Mouse (Mus musculus): Measurements from ENCODE around the gene Tgm3. TPM values are rescaled to one million over a fixed set of nuclear protein-coding genes. Genes with fewer than 3 reads are reported as not detected.

Gene Tgm3
- polyA plus RNA-seq (2015; fragmentation: Nextera tagmentation; extraction: Ambion mirVana), result not detected in 2 replicates

GRCm38 (mm10) chr2:130012026-130012425, at the start of gene Tgm3:
TSS of gene Tgm3 (plus strand) at chr2:130012349.
- no peak within 1 kb of the TSS for H3K27ac ChIP-seq (ENCODE audit: low read depth, low read length)
- H3K9ac ChIP-seq (ENCODE audit: low read depth, low read length), result no peak within 1 kb of the TSS
- no peak for ATAC-seq
- no peak within 1 kb of the TSS for H3K4me2 ChIP-seq (ENCODE audit: low read length)
- H3K4me1 ChIP-seq (ENCODE audit: control insufficient read depth, insufficient read depth, low read depth, low read length), result no peaks in the 10 kb centered on the region
- no peaks in the 10 kb centered on the region for H3K27me3 ChIP-seq (replicated peaks; ENCODE audit: control insufficient read depth, insufficient read depth, low read length)
- no peaks in the 10 kb centered on the region for H3K9me3 ChIP-seq (ENCODE audit: control insufficient read depth, low read length)
- H3K36me3 ChIP-seq (ENCODE audit: control insufficient read depth, insufficient read depth, low read length), result no peaks in the 10 kb centered on the region
- 40% methylated on average over 7 of the region's 7 CpGs for WGBS
- H3K4me3 ChIP-seq (ENCODE audit: low read length), result no peak within 1 kb of the TSS

GRCm38 (mm10) chr2:129980608-129981007, 31.5 kb upstream of the Tgm3 start:
- Histone ChIP-seq H3K4me1 (ENCODE audit: control insufficient read depth, insufficient read depth, low read depth, low read length) (no peaks in the 10 kb centered on the region), H3K4me3 (ENCODE audit: low read length) (no peak overlapping the region), H3K9me3 (ENCODE audit: control insufficient read depth, low read length) (no peaks in the 10 kb centered on the region), H3K36me3 (ENCODE audit: control insufficient read depth, insufficient read depth, low read length) (no peaks in the 10 kb centered on the region), H3K27ac (ENCODE audit: low read depth, low read length) (no peak overlapping the region), H3K27me3 (replicated peaks; ENCODE audit: control insufficient read depth, insufficient read depth, low read length) (no peaks in the 10 kb centered on the region), H3K9ac (ENCODE audit: low read depth, low read length) (no peak overlapping the region), H3K4me2 (ENCODE audit: low read length) (no peak overlapping the region)
- ATAC-seq, result no peak
- WGBS, result 93% methylated on average over 4 of the region's 4 CpGs

DNA sequence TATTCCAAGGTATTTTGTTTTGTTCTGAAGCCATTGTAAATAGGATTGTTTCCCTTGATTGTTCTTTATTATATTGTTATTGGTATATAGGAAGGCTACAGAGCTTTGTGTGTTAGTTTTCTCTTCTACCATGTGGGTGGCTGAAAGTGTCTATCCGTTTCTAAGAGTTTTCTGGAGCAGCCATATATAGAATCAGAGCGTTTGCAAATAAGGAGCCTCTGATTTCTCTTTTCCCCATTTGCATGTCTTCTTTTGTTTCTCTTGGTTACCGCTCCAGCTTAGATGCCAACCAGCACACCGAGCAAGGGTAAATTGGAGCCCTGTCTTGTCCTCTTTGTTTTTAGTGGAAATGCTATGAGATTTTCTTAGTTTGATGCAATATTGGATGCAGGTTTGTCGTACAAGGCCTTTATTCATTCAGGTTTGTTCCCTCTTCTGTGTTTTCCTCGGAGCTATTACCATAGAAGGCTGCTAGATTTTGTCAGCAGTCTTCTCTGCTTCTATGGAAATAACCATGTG, 24.6 kb upstream of the Tgm3 start:
- Histone ChIP-seq H3K4me3 (ENCODE audit: low read length) (no peak overlapping the region), H3K4me1 (ENCODE audit: control insufficient read depth, insufficient read depth, low read depth, low read length) (no peaks in the 10 kb centered on the region), H3K27me3 (replicated peaks; ENCODE audit: control insufficient read depth, insufficient read depth, low read length) (no peaks in the 10 kb centered on the region), H3K36me3 (ENCODE audit: control insufficient read depth, insufficient read depth, low read length) (no peaks in the 10 kb centered on the region), H3K4me2 (ENCODE audit: low read length) (no peak overlapping the region), H3K9ac (ENCODE audit: low read depth, low read length) (no peak overlapping the region), H3K9me3 (ENCODE audit: control insufficient read depth, low read length) (no peaks in the 10 kb centered on the region), H3K27ac (ENCODE audit: low read depth, low read length) (no peak overlapping the region)
- 77% methylated on average over 6 of the region's 6 CpGs for WGBS
- no peak for ATAC-seq

GRCm38 (mm10) chr2:129989646-129990045, 22.5 kb upstream of the Tgm3 start:
- 96% methylated on average over 2 of the region's 2 CpGs for WGBS
- ATAC-seq, result no peak
- H3K4me1 ChIP-seq (ENCODE audit: control insufficient read depth, insufficient read depth, low read depth, low read length), result no peaks in the 10 kb centered on the region
- no peaks in the 10 kb centered on the region for H3K36me3 ChIP-seq (ENCODE audit: control insufficient read depth, insufficient read depth, low read length)
- no peak overlapping the region for H3K9ac ChIP-seq (ENCODE audit: low read depth, low read length)
- H3K4me3 ChIP-seq (ENCODE audit: low read length), result no peak overlapping the region
- no peaks in the 10 kb centered on the region for H3K9me3 ChIP-seq (ENCODE audit: control insufficient read depth, low read length)
- H3K27ac ChIP-seq (ENCODE audit: low read depth, low read length), result no peak overlapping the region
- no peak overlapping the region for H3K4me2 ChIP-seq (ENCODE audit: low read length)
- no peaks in the 10 kb centered on the region for H3K27me3 ChIP-seq (replicated peaks; ENCODE audit: control insufficient read depth, insufficient read depth, low read length)

GRCm38 (mm10) chr2:129994468-129994867, 17.7 kb upstream of the Tgm3 start:
- no peak overlapping the region for H3K4me2 ChIP-seq (ENCODE audit: low read length)

GRCm38 (mm10) chr2:129998476-129998875, 13.7 kb upstream of the Tgm3 start:
- no peak overlapping the region for H3K9ac ChIP-seq (ENCODE audit: low read depth, low read length)
- no peak for ATAC-seq
- H3K36me3 ChIP-seq (ENCODE audit: control insufficient read depth, insufficient read depth, low read length), result no peaks in the 10 kb centered on the region
- no peak overlapping the region for H3K4me3 ChIP-seq (ENCODE audit: low read length)
- no peaks in the 10 kb centered on the region for H3K4me1 ChIP-seq (ENCODE audit: control insufficient read depth, insufficient read depth, low read depth, low read length)
- H3K4me2 ChIP-seq (ENCODE audit: low read length), result no peak overlapping the region
- no peaks in the 10 kb centered on the region for H3K27me3 ChIP-seq (replicated peaks; ENCODE audit: control insufficient read depth, insufficient read depth, low read length)
- 71% methylated on average over 7 of the region's 7 CpGs for WGBS
- no peaks in the 10 kb centered on the region for H3K9me3 ChIP-seq (ENCODE audit: control insufficient read depth, low read length)
- H3K27ac ChIP-seq (ENCODE audit: low read depth, low read length), result no peak overlapping the region

More at GRCm38 (mm10) chr2:129994468-129994867, 17.7 kb upstream of the Tgm3 start:
- no peak overlapping the region for H3K4me3 ChIP-seq (ENCODE audit: low read length)
- H3K36me3 ChIP-seq (ENCODE audit: control insufficient read depth, insufficient read depth, low read length), result no peaks in the 10 kb centered on the region
- no peak overlapping the region for H3K9ac ChIP-seq (ENCODE audit: low read depth, low read length)
- H3K4me1 ChIP-seq (ENCODE audit: control insufficient read depth, insufficient read depth, low read depth, low read length), result no peaks in the 10 kb centered on the region
- H3K9me3 ChIP-seq (ENCODE audit: control insufficient read depth, low read length), result no peaks in the 10 kb centered on the region
- 80% methylated on average over 3 of the region's 3 CpGs for WGBS
- no peaks in the 10 kb centered on the region for H3K27me3 ChIP-seq (replicated peaks; ENCODE audit: control insufficient read depth, insufficient read depth, low read length)
- H3K27ac ChIP-seq (ENCODE audit: low read depth, low read length), result no peak overlapping the region
- no peak for ATAC-seq

DNA sequence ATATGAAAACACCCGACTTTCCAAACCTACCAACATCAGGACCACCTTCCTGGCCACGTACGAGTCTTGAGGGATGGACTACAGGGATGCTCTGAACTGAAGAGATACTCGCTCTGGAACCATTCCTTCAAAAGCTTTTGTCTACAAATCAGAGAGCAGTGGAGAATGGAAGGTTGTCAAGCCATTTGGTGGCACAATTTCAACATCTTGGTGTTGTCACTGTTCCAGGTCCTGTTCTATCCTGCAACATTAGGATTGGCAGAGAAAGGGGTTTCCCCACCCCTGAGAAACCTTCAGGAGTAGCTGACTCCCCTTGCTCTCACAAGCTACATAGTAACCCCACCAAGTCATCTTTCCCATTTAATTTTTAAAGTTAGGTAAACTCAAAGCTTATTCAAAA, 12.9 kb upstream of the Tgm3 start:
- H3K36me3 ChIP-seq (ENCODE audit: control insufficient read depth, insufficient read depth, low read length), result no peaks in the 10 kb centered on the region
- no peak overlapping the region for H3K9ac ChIP-seq (ENCODE audit: low read depth, low read length)
- H3K4me3 ChIP-seq (ENCODE audit: low read length), result no peak overlapping the region
- no peaks in the 10 kb centered on the region for H3K9me3 ChIP-seq (ENCODE audit: control insufficient read depth, low read length)
- no peak overlapping the region for H3K27ac ChIP-seq (ENCODE audit: low read depth, low read length)
- WGBS, result 80% methylated on average over 4 of the region's 4 CpGs
- H3K27me3 ChIP-seq (replicated peaks; ENCODE audit: control insufficient read depth, insufficient read depth, low read length), result no peaks in the 10 kb centered on the region
- no peak for ATAC-seq
- no peaks in the 10 kb centered on the region for H3K4me1 ChIP-seq (ENCODE audit: control insufficient read depth, insufficient read depth, low read depth, low read length)
- H3K4me2 ChIP-seq (ENCODE audit: low read length), result no peak overlapping the region

DNA sequence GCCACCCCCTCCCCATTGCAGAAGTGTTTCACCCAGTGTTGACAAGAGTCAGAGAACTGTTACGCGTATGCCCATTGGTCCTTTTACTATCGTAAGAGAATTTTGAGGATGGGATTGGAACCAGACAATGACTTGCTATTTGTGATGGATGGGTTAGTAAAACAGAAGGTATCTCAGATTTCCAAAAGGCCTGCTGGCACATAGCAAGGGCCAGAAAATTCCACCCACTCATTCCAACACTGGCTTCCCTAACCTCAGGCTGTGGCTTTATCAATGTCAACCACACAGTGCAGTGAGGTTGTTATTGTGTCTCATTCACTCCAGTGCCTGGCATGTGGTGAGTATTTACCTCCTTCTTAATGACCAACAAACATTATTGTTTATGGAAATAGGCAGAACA, 11.5 kb upstream of the Tgm3 start:
- H3K4me3 ChIP-seq (ENCODE audit: low read length), result no peak overlapping the region
- H3K4me2 ChIP-seq (ENCODE audit: low read length), result no peak overlapping the region
- no peaks in the 10 kb centered on the region for H3K27me3 ChIP-seq (replicated peaks; ENCODE audit: control insufficient read depth, insufficient read depth, low read length)
- 94% methylated on average over 3 of the region's 3 CpGs for WGBS
- no peaks in the 10 kb centered on the region for H3K4me1 ChIP-seq (ENCODE audit: control insufficient read depth, insufficient read depth, low read depth, low read length)
- H3K9ac ChIP-seq (ENCODE audit: low read depth, low read length), result no peak overlapping the region
- ATAC-seq, result no peak
- no peaks in the 10 kb centered on the region for H3K9me3 ChIP-seq (ENCODE audit: control insufficient read depth, low read length)
- H3K36me3 ChIP-seq (ENCODE audit: control insufficient read depth, insufficient read depth, low read length), result no peaks in the 10 kb centered on the region
- no peak overlapping the region for H3K27ac ChIP-seq (ENCODE audit: low read depth, low read length)

DNA sequence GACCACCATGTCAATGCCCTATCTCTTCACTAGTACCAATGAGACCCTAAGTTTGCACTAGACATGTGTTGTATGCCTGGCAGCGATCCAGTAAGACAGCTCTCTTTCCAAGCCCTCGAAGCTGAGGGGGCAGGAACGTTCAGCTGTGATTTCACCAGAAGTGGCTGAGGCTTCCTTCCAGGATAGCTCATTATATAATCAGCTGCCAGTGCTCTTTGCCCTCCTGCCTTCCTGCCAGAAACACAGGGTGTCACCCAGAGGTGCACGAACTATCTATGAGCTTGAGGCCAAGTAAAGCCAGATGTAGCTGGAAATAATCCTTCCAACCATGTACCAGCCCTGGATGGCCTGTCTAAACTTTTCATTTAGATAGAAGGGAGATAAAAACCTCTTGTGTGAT, 8.1 kb upstream of the Tgm3 start:
- Histone ChIP-seq H3K27ac (ENCODE audit: low read depth, low read length) (no peak overlapping the region), H3K27me3 (replicated peaks; ENCODE audit: control insufficient read depth, insufficient read depth, low read length) (no peaks in the 10 kb centered on the region), H3K4me2 (ENCODE audit: low read length) (no peak overlapping the region), H3K9me3 (ENCODE audit: control insufficient read depth, low read length) (no peaks in the 10 kb centered on the region), H3K9ac (ENCODE audit: low read depth, low read length) (no peak overlapping the region), H3K4me3 (ENCODE audit: low read length) (no peak overlapping the region), H3K4me1 (ENCODE audit: control insufficient read depth, insufficient read depth, low read depth, low read length) (no peaks in the 10 kb centered on the region), H3K36me3 (ENCODE audit: control insufficient read depth, insufficient read depth, low read length) (no peaks in the 10 kb centered on the region)
- 59% methylated on average over 4 of the region's 4 CpGs for WGBS
- ATAC-seq, result no peak

- Histone ChIP-seq H3K4me2 (ENCODE audit: low read length) (no peak overlapping the region), H3K4me3 (ENCODE audit: low read length) (no peak overlapping the region), H3K9ac (ENCODE audit: low read depth, low read length) (no peak overlapping the region), H3K9me3 (ENCODE audit: control insufficient read depth, low read length) (no peaks in the 10 kb centered on the region), H3K4me1 (ENCODE audit: control insufficient read depth, insufficient read depth, low read depth, low read length) (no peaks in the 10 kb centered on the region), H3K36me3 (ENCODE audit: control insufficient read depth, insufficient read depth, low read length) (no peaks in the 10 kb centered on the region), H3K27me3 (replicated peaks; ENCODE audit: control insufficient read depth, insufficient read depth, low read length) (no peaks in the 10 kb centered on the region), H3K27ac (ENCODE audit: low read depth, low read length) (no peak overlapping the region)
- 85% methylated on average over 2 of the region's 2 CpGs for WGBS
- ATAC-seq, result no peak
These were observed 2.8 kb upstream of the Tgm3 start for GRCm38 (mm10) chr2:130009371-130009770.

Measured in hindbrain, embryonic 16.5 days (tissue).